Mouse (Mus musculus) neural tube, embryonic 14.5 days (tissue): ENCODE data around the gene Ptprm. TPM values are rescaled to one million over a fixed set of nuclear protein-coding genes. Genes with fewer than 3 reads are reported as not detected.
"Not testable (repeated sequence)": the region's sequence is repeated elsewhere in the genome, so short reads cannot be mapped to it uniquely, and the experiment has no call there.

Experiments used
- ATAC-seq: fragments of 200-750 bp; cut with Nextera tagmentation; 2 replicates; pipeline ENCODE4 v1.8.0; 2017; ENCODE audit warnings: low read depth, mild to moderate bottlenecking, moderate TSS enrichment, moderate library complexity
- H3K27ac ChIP-seq: fragments of 300-500 bp; sonication (generic); 2 replicates; pipeline ENCODE4 v1.5.1; 2014; ENCODE audit warnings: low read depth, mild to moderate bottlenecking, control low read depth, low read length, moderate library complexity, mixed read lengths
- H3K27me3 ChIP-seq: fragments of 300-500 bp; sonication (generic); 2 replicates; pipeline ENCODE4 v1.6.1; 2014; ENCODE audit warnings: low read length; ENCODE audit not compliant: control insufficient read depth, insufficient read depth
- H3K36me3 ChIP-seq: fragments of 300-500 bp; sonication (generic); 2 replicates; pipeline ENCODE4 v1.6.1; 2014; ENCODE audit warnings: low read length, mixed read lengths; ENCODE audit not compliant: control insufficient read depth, insufficient read depth
- H3K4me1 ChIP-seq: fragments of 300-500 bp; sonication (generic); 2 replicates; pipeline ENCODE4 v1.6.1; 2014; ENCODE audit warnings: low read length; ENCODE audit not compliant: control insufficient read depth, insufficient read depth
- H3K4me2 ChIP-seq: fragments of 300-500 bp; sonication (generic); 2 replicates; pipeline ENCODE4 v1.6.1; 2014; ENCODE audit warnings: mild to moderate bottlenecking, low read depth, low read length, control low read depth
- H3K4me3 ChIP-seq: fragments of 300-500 bp; sonication (generic); 2 replicates; pipeline ENCODE4 v1.5.1; 2014; ENCODE audit warnings: low read depth, low read length, control low read depth, mixed read lengths
- H3K9ac ChIP-seq: fragments of 300-500 bp; sonication (generic); replicated peaks from 2 replicates; pipeline ENCODE4 v1.6.1; 2014; ENCODE audit warnings: low read depth, mild to moderate bottlenecking, control low read depth, low read length, mixed read lengths
- H3K9me3 ChIP-seq: fragments of 300-500 bp; sonication (generic); 2 replicates; pipeline ENCODE4 v1.6.1; 2016; ENCODE audit warnings: low read length; ENCODE audit not compliant: control insufficient read depth
- WGBS: fragments of 180-500 bp; shearing (Covaris S2); extraction: QIAGEN DNeasy Blood & Tissue Kit; methylation state at CpG from one replicate; pipeline ENCODE4 v1.1.7; 2014; 5-methylcytosine and 5-hydroxymethylcytosine counted together
- polyA plus RNA-seq: library from polyadenylated mRNA; unstranded; fragments of >200 nt; fragmentation: Nextera tagmentation; extraction: Ambion mirVana; gene quantifications from 2 replicates; pipeline ENCODE4 v1.2.1, GENCODE M21; 2014

Gene Ptprm
- polyA plus RNA-seq, 1 experiment from 2014 or later, result 26.9 TPM

DNA sequence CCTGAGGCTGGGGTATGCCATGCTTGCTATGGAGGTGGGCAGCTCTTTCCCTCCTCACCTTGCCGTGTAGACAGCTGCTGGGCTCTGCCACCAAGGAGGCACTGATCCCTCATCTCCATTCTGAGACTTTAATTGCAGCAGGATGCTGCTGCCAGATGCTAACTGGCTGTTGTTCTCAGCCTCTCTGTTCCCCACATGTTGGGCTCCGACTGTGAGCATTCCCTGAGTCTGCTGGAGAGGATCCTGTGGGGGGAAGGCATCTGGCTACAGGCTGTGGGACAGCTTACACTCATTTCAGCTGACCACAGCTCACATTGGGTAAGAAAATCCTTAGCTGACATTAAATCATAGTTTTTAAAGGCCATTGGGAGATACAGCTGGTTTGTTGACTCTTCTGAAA is 492.7 kb downstream of the Ptprm start:
- no peak for ATAC-seq
- Histone ChIP-seq H3K36me3 (no peaks in the 10 kb centered on the region), H3K4me2 (no peak overlapping the region), H3K4me1 (peaks cover 8% of the 10 kb centered on the region; the same call in 1 of the 2 replicates), H3K27me3 (no peaks in the 10 kb centered on the region), H3K4me3 (no peak overlapping the region), H3K9me3 (no peaks in the 10 kb centered on the region), H3K9ac (no peak overlapping the region), H3K27ac (no peak overlapping the region)
- WGBS, result 44% methylated on average over 2 of the region's 2 CpGs

DNA sequence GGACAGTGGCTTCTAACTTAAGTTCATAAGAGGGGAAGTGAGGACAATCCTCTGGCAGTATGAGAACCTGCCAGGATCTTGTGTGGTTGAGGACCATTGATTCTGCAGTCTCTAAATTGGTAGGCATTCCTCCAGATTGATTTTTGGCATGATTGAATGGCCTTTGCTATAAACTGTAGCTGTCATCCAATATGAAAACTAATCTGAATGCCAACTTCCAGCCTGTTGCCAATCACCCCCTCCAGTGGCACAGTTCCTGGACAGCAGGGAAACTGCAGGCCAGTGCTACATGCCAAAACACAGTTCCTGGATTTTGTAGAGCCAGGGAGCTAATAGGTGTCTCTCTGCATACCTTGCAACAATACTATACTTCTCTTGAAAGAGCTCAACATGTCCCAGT is 495.5 kb downstream of the Ptprm start:
- Histone ChIP-seq H3K4me2 (no peak overlapping the region), H3K4me3 (no peak overlapping the region), H3K27ac (no peak overlapping the region), H3K27me3 (no peaks in the 10 kb centered on the region), H3K9ac (no peak overlapping the region), H3K9me3 (no peaks in the 10 kb centered on the region), H3K36me3 (no peaks in the 10 kb centered on the region), H3K4me1 (no peaks in the 10 kb centered on the region)
- no peak for ATAC-seq

DNA sequence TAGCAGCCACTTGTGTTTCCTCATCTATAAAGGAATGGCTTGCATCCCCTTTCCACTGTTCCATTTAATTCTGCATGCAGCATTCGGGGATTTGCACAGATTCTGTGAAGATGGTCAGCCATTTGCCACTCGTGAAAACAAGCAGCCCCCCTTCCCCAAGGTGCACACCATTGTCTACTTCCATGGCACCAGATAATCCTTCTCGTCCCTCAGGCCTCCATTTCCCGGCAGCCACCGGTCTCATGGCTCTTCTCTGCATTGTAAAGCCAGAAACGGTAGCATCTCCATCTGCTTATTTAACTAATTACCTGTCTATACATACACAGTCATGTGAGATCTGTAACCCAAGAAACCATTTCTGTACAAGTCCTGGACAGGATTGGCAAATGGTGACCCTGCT is 501.8 kb downstream of the Ptprm start:
- no peak overlapping the region for H3K9ac ChIP-seq
- H3K4me3 ChIP-seq, result no peak overlapping the region
- ATAC-seq, result no peak
- H3K4me1 ChIP-seq, result no peaks in the 10 kb centered on the region
- no peak overlapping the region for H3K4me2 ChIP-seq
- H3K27ac ChIP-seq, result no peak overlapping the region
- H3K27me3 ChIP-seq, result no peaks in the 10 kb centered on the region
- H3K9me3 ChIP-seq, result no peaks in the 10 kb centered on the region
- 72% methylated on average over 6 of the region's 6 CpGs for WGBS
- no peaks in the 10 kb centered on the region for H3K36me3 ChIP-seq

DNA sequence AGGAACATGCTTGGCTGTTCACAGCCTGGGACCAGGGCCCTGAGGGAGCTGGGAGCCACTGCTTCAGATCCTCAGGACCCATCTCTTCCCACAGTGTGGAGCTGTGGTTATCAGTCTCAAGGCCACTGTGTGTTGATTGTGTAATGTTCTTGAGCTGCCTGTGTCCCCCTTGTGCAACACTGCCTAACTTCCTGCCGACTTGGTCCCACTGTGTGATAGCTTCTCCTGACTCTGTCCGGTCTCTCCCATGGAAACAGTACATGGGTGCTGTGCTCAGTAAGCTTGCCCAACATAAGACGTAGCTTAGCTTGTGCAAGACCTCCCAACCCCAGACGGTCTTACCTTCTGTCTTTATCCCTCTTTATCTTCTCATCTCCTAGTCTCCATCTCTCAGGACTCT is 507.2 kb downstream of the Ptprm start:
- not testable (repeated sequence) for H3K9me3 ChIP-seq, H3K27me3 ChIP-seq
- 87% methylated on average over 4 of the region's 4 CpGs for WGBS

DNA sequence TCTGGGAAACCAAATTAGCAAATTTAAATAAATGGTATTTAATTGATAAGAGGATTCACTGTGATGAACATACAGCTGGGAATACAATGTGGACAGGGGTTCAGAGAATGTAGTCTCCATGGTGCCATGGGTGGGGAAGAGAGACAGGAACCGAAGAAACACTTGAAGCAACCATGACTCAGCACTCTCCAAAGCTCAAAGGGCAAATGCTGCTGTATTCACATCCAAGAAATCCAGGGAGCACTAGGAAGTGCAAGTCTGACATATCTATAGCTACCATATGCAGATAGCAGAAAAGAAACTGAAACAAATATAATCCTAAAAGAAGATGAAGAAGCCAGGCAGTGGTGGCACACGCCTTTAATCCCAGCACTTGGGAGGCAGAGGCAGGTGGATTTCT is 531.9 kb downstream of the Ptprm start:
- Histone ChIP-seq H3K9me3 (no peaks in the 10 kb centered on the region), H3K36me3 (no peaks in the 10 kb centered on the region), H3K27ac (no peak overlapping the region), H3K4me1 (0 out of 2 replicates have a peak, but pooled peaks cover 3% of the 10 kb centered on the region), H3K4me3 (no peak overlapping the region), H3K9ac (no peak overlapping the region), H3K4me2 (no peak overlapping the region), H3K27me3 (no peaks in the 10 kb centered on the region)
- 90% methylated on average over 2 of the region's 2 CpGs for WGBS
- ATAC-seq, result no peak

More for the DNA sequence above, 507.2 kb downstream of the Ptprm start:
- not testable (repeated sequence) for H3K4me1 ChIP-seq, ATAC-seq, H3K36me3 ChIP-seq, H3K4me2 ChIP-seq, H3K9ac ChIP-seq, H3K4me3 ChIP-seq, H3K27ac ChIP-seq

DNA sequence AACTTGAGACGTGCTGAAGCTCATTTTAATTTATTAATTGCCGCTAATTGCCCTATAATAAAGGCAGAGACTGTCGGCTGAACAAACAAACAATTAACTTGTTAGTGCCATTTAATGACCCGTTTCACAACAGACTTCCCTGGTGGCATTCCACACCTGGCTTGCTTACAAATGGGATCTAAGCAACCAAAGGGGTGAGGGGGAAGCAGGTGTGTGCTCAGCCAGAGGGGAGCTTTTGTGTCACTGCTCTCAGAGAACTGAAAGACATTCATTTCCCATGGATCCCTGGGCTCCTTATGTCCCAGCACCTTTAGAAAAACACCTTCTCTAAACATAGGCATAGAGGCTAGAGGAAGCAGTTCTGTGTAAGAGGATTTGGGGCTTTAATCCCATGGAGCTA is 536.9 kb downstream of the Ptprm start:
- no peaks in the 10 kb centered on the region for H3K27me3 ChIP-seq
- 27% methylated on average over 4 of the region's 4 CpGs for WGBS

DNA sequence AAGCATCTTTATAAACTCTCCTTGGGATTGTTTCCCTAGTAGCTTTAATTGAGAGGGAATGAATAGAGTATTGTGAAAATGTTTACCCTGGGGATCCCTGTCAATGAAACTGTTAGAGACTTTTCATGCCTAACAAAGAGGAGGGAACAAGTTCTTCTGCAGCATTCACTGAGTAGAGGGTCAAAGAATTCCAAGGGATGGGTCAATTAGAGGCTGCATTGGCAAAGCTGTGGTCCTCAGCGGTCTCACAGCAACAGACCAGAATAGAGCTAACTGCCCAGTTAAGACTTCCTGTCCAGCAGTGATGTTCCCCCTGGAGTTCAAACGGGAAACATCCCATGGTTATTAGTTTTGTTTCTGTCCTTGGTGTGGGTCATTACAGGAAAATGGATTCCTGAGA is 538.3 kb downstream of the Ptprm start:
- Histone ChIP-seq H3K9ac (no peak overlapping the region), H3K27me3 (no peaks in the 10 kb centered on the region), H3K36me3 (no peaks in the 10 kb centered on the region), H3K27ac (no peak overlapping the region), H3K4me2 (no peak overlapping the region), H3K4me3 (no peak overlapping the region), H3K9me3 (no peaks in the 10 kb centered on the region), H3K4me1 (peaks cover 8% of the 10 kb centered on the region; the same call in 1 of the 2 replicates)
- no peak; the same call in 1 of the 2 replicates for ATAC-seq
- WGBS, result 13% methylated on average over 2 of the region's 2 CpGs

More for the DNA sequence above, 536.9 kb downstream of the Ptprm start:
- H3K9me3 ChIP-seq, result no peaks in the 10 kb centered on the region
- no peak for ATAC-seq
- no peak overlapping the region for H3K4me2 ChIP-seq
- H3K4me1 ChIP-seq, result 0 out of 2 replicates have a peak, but pooled peaks cover 5% of the 10 kb centered on the region
- H3K9ac ChIP-seq, result no peak overlapping the region
- H3K36me3 ChIP-seq, result no peaks in the 10 kb centered on the region
- H3K27ac ChIP-seq, result no peak overlapping the region
- no peak overlapping the region for H3K4me3 ChIP-seq

DNA sequence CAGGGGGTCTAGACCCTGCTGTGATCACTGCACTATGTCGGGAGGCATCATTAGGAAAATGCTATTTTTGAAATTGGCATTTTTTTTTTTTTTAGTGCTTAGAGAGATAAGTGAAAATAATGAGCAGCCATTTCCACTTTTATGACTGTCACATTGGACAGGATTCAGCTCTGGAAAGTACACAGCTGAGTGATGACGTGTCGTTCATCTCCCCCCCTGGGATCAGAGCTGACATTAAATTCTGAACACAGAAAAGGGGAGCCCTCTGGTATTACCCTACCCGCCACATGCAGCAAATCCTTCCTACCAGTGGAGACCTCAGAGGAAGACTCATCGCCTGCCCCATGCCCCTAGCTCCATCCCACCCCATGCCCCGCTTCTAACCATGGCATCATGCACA is 540.5 kb downstream of the Ptprm start:
- Histone ChIP-seq H3K27me3 (no peaks in the 10 kb centered on the region), H3K4me1 (peaks cover 8% of the 10 kb centered on the region; the same call in 1 of the 2 replicates), H3K9ac (no peak overlapping the region), H3K4me2 (no peak overlapping the region), H3K4me3 (no peak overlapping the region), H3K9me3 (no peaks in the 10 kb centered on the region), H3K36me3 (no peaks in the 10 kb centered on the region), H3K27ac (0 out of 2 replicates have a peak overlapping the region, but pooled peaks have one; percentile 29)
- 53% methylated on average over 6 of the region's 6 CpGs for WGBS
- ATAC-seq, result peak; percentile 57; the same call in 1 of the 2 replicates

DNA sequence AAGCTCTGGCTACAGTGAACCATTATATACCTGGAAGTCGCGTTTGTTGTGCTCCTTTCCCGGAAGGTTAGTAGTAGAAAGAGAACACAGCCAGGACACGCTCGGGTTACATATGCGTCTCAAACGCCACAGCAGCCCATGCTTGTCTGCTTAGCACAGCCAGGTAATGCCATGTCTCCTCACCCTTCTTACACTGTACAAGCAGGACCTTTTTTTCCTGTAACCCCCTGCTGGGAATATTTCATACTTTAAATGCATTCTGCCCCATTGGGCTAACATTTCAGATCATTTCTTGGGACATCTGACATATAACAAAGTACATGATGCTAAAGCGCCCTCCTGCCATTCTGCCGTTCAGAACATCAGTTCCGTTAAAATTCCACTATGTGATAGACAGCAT is 540.9 kb downstream of the Ptprm start:
- Histone ChIP-seq H3K9me3 (no peaks in the 10 kb centered on the region), H3K4me1 (peaks cover 8% of the 10 kb centered on the region; the same call in 1 of the 2 replicates), H3K36me3 (no peaks in the 10 kb centered on the region), H3K9ac (no peak overlapping the region), H3K27me3 (no peaks in the 10 kb centered on the region), H3K4me3 (no peak overlapping the region), H3K4me2 (no peak overlapping the region), H3K27ac (no peak overlapping the region)
- 76% methylated on average over 10 of the region's 10 CpGs for WGBS
- ATAC-seq, result peak; percentile 52; the same call in 1 of the 2 replicates
